Mouse (Mus musculus) spleen, adult 2 months (tissue): ENCODE measurements around the gene Spib.

Source experiments
- CTCF ChIP-seq: fragments of 200-500 bp; IDR thresholded peaks from 2 replicates; pipeline ENCODE4 v1.5.1; 2011; ENCODE audit warnings: mild to moderate bottlenecking, inconsistent platforms; ENCODE audit not compliant: insufficient read depth, insufficient read length, insufficient replicate concordance; ENCODE audit errors: extremely low read depth
- POLR2A ChIP-seq: fragments of 200-500 bp; IDR thresholded peaks from 2 replicates; pipeline ENCODE4 v1.6.1; 2011; ENCODE audit warnings: low read depth, low read length, inconsistent platforms

GRCm38 (mm10) chr7:44500046-44500445 is 31.8 kb downstream of the Spib start:
- TF ChIP-seq POLR2A (no peak), CTCF (no peak)
